Mouse (Mus musculus) retina, embryonic 14.5 days (tissue): ENCODE data around the gene Stac2.
A peak's percentile ranks its signal among the peaks of the same experiment; 100 is the strongest.

Experiments used
- DNase-seq: peaks from one replicate; pipeline ENCODE4 v3.0.0-alpha.2; 2015; ENCODE audit warnings: low spot score

The Stac2 gene

DNA sequence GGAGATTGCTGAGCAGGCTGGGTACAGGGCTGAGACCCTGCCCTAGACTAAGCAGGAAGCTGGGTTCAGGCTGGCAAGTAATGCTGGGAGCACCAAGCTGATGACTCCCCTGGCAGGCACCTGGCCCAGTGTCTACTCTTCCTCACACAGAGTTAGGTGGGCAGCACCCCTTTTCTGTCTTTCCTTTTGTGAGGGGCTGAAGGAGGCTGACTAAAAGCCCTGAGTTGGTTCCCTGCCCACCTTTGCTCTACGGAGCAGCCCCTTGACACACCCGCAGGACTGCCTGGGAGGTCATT is 2.8 kb downstream of the Stac2 start:
- no peak for DNase-seq

DNA sequence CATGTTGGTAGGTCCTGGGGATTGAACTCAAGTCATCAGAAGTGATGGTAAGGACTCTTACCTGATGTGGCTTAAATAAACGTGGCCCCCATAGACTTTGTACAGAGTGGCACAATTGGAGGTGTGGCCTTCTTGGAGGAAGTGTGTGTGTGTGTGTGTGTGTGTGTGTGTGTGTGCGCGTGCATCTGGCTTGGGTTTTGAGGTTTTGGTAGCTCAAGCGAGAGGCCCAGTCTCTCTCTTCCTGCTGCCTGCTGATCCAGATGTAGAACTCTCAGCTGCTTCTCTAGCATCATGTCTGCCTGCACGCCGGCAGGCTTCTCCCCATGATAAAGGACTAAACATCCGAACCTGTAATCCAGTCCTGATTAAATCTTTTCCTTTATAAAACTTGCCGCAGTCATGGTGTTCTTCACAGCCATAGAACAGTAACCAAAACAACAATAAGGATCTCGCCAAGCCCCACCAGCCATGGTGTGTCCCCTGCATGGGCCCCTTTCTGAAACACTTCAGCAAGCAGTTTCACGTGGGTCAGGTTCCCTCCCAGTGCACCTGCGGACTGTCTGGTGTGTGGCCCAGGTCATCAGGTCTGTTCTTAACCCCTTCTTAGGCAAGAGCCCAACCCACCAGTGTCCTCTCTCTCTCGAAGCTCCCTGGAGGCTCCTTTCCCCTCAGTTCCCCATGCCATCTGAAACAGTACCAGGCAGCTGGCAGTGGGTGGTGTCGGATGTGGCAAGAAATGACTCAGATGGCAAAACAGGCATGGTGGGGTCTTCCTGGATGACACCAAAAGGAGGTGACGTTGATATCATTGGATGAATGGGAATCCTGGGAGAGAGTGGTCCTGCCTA is 3.4 kb downstream of the Stac2 start:
- no peak for DNase-seq

DNA sequence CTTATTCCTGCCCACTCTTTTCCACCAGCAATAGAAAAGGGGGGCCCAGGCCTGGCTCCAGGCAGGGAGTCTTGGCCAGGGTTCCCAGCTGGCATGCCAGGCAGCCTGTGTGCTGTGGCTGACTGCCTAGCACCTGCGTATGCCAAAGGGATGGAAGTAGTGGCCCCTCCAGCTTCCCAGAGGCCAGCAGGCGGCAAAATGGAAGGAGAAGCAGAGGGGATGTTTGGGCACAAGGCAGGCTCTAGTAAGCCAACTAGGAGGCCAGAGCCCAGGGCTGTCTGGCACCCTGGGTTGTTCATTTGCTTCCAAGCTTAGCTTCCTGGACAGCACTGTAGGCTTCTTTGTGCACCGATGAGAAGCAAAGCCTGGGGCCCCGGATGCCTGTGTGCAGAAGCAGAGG is 5.5 kb downstream of the Stac2 start:
- no peak for DNase-seq

- DNase-seq, result no peak
Observed at GRCm38 (mm10) chr11:98046466-98046865, 6.8 kb downstream of the Stac2 start.

- no peak for DNase-seq
Observed at GRCm38 (mm10) chr11:98045596-98045995, 7.7 kb downstream of the Stac2 start.

DNA sequence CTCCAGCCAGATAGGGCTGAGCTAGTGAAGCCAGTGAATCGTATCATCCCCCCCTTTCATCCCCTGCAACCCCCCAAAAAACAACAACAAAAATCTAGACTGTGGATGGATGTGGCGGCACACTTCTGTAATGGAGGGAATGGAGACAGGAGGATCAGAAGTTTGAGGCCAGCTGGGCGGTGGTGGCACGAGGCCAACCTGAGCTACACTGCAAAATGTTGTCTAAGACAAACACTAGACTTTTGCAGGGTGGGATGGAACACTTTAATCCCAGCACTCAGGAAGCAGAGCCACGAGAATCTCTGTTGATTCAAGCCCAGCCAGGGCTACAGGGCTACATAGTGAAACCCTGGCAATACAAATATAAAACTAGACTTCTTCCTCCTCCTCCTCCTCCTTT is 9.2 kb downstream of the Stac2 start:
- no peak for DNase-seq

DNA sequence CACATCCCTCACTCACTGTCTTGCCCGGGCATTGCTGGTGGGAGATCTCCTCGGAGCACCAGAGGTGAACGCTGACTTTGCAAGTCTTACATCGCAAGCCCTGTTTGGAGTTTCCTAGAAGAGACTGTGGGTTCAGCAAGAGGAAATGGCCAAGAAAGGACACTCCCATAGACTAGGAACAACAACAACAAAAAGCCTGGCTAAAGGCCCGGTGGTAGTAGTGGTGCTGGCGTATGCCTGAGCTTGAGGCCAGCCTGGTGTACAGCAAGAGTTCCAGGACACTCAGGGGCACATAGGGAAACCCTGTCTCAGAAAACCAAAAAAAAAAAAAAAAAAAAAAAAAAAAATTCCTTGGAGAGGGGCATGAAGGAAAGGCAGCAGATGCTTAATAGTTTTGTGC is 10.5 kb downstream of the Stac2 start:
- no peak for DNase-seq

GRCm38 (mm10) chr11:98040975-98041374 is 12.3 kb downstream of the Stac2 start:
- DNase-seq, result no peak

- no peak for DNase-seq
Observed at GRCm38 (mm10) chr11:98037871-98038270, 15.4 kb downstream of the Stac2 start.

DNA sequence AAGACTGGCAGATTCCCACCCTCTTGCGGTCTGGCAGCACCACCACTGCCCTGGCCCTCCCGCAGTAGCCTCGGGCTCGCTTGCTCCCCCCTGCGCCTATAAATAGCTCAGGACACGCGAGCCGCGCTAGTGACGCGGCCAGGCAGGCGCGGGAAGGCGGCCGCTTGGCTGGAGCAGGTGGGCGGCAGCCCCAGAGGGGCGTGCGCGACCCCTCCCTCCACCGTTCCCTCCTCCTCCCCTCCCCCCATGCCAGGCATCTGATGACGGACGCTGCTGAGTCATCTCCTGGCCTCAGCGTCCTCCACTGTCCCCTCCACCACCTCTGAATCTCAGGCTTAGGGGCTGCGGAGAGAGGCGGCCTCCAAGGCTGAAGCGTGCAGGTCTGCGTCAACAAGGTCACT is 17.3 kb downstream of the Stac2 start:
- DNase-seq, result peak; percentile 76

- DNase-seq, result peak; percentile 77
Observed at GRCm38 (mm10) chr11:98034840-98035239, 18.4 kb downstream of the Stac2 start.

DNA sequence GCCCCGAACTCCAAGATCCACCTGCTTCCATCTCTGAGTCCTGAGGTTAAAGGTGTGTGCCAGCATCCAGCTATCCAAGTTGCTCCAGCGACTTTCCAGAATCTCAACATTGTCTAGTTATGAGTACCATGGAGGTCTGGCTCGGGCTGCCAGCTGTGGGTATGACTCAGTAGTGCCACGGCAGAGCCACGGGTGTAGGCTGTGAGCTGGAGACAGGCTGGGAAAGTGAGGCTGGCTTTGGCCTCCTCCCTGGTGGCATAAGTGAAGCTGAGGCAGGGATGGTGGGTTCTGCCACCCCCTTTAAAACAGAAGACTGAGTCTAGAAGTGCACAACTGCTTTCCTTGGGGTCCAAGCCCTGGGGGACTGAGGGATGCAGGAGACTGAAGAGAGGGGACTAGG is 19.2 kb downstream of the Stac2 start:
- no peak for DNase-seq

DNA sequence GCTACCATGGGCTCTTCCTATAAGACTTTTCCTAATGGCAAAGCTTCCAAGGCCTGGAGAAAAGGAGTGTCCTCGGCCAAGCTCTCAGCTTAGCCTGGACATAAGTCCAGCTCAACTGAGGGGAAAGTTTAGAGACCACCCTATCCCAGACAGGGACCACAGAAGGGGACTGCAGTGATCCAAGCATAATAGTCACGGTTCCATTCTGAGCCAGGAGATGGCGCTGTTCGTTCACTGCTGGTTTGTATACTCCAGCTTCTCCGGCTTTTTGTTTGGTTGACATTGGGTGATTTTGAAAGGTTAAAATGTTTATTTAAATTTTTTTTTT is 21.9 kb downstream of the Stac2 start:
- DNase-seq, result peak; percentile 97

- DNase-seq, result no peak
Observed at GRCm38 (mm10) chr11:98030701-98031442, 22.4 kb downstream of the Stac2 start.

GRCm38 (mm10) chr11:98027785-98028184 is 25.5 kb downstream of the Stac2 start:
- DNase-seq, result no peak

- no peak for DNase-seq
Observed at GRCm38 (mm10) chr11:98027297-98027688, 26.0 kb downstream of the Stac2 start.

DNA sequence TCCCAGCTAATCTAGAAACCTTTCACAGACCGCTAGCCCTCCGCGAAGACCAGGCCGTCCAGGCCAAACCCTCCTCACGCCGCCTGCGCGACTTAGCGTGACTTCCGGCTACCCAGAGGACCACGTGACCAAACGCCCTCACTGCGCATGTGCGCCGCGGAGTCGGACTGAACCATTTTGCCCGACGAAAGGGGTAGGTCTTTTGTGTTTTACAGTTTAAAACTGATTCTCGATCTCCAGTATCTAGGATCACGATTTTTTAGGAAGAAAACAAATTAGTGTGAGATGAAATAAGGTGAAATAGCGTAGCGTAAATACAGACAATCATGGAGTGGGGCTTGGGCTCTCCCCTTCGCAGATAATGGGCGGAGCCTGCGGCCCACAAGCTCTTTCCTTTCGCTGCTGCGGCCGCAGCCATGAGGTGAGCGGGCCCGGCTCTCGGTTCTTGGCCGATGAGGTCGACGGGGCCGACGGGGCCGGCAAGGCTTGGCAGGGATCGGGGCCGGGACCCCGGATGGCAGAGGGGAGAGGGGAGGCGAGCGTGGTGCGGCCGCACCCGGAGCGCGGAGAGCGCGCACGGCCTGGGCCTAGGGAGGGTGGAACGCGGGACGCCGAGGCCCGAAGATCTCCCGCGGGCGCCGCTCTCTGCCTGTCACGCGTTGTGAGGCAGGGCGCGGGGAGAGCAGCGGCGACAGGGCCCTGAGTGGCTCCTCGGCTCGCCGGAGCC is 26.5 kb downstream of the Stac2 start, which contains the start of gene Rpl19:
TSS of gene Rpl19 (plus strand) at position 141 of the 727 bp plus-strand sequence.
- peak; percentile 95 for DNase-seq

- no peak for DNase-seq
Observed at GRCm38 (mm10) chr11:98026248-98026569, 27.1 kb downstream of the Stac2 start.

GRCm38 (mm10) chr11:98024516-98024915 is 28.7 kb downstream of the Stac2 start:
- DNase-seq, result no peak

DNA sequence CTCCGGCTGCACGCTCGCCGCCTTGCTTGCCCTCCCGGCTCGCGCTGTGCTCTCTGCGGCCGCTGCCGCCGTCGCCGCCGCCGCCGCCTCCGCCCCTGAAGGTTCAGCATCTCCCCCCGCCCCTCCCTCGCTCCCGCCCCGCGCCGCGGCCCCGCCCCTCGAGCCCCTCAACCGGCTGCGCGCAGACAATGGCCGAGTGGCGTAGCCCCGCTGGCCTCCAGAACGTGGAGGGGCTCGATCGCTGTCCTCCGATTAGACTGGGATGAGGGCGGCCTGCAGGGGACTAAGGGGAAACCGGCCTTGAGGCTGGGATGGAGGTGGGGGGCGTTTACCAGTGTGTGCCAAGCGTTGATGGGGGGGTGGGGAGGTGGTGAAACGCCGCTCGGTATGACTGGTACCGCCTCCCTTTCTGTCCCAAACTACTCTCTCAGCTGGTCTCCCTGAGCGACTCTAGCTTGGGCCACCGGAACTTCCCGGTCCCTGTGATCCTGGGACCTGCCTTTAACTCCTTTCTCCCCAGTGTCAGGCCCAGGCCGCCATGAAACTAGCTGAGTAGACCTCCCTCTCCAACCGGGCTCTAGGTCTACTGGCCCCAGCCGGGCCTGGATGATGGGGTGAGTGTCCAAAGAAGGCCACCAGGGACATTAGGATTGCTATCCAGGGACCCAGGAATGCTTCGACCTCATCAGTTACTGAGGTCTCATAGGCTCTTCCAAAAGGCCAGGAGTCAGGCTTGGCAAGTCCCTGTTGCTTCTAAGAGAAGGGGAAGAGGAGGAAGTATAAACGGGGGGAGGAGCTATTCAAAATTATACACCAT is 30.5 kb downstream of the Stac2 start, which contains the start of gene Cacnb1:
TSS of gene Cacnb1 (minus strand) at position 480 of the 817 bp plus-strand sequence.
- DNase-seq, result peak; percentile 83

DNA sequence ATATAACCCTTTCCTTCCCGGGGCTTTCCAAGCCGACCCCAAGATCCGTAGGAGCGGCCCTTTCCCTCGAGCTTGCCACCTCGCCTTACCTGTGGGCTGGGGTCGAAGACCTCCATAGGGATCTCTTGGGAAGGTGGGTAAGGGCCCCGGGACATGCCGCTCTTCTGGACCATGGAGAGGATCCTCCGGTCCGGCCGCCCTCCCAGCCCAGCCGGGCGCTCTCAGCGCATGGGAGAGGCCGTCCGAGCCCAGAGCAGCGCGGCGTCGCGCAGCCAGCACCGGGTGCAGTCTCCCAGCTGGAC is 31.1 kb downstream of the Stac2 start:
- no peak for DNase-seq

DNA sequence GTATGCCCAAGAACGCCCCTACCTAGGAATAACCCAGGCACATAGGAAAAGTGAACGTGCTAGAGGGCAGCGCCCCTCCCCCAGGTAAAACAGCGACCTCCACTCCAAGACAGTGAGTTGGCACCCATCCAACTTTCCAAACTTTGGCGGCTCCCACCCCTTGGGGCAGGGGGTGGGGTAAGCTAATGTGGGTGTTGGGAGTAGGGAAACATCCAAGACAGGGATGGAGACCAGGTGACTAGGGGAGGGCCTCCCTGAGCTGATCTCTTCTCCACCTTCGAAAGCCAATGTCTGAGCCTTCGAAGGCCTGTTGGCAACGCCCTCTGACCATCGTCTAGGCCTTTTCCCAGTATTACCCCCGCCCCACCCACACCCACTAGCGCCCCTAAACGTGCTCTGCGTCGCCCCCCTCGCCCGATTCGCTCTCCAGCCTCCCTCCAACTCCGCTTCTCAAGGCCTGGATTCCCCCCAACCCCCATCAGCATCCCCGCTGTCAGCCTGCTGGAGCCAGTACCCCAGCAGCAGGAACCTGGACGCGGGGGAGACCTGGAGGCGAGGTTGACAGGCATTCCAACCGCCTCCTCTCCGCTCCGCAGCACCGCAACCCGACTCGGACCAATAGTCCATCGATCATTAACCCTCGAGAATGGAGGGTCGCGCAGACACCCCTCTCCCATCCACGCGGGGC is 31.6 kb downstream of the Stac2 start:
- DNase-seq, result no peak
